Mouse (Mus musculus) embryonic facial prominence, embryonic 13.5 days (tissue): ENCODE data around the gene Heatr5b. TPM values are rescaled to one million over a fixed set of nuclear protein-coding genes. Genes with fewer than 3 reads are reported as not detected.
"Not testable (repeated sequence)": the region's sequence is repeated elsewhere in the genome, so short reads cannot be mapped to it uniquely, and the experiment has no call there.

Experiments
- ATAC-seq: fragments of 200-750 bp; cut with Nextera tagmentation; 2 replicates; pipeline ENCODE4 v1.8.0; 2017; ENCODE audit warnings: low read depth; ENCODE audit not compliant: insufficient number of reproducible peaks, insufficient read depth, low FRiP score, low TSS enrichment
- H3K27ac ChIP-seq: fragments of 300-500 bp; sonication (generic); 2 replicates; pipeline ENCODE4 v1.5.1; 2015; ENCODE audit warnings: moderate library complexity, mild to moderate bottlenecking, inconsistent platforms
- H3K27me3 ChIP-seq: fragments of 300-500 bp; sonication (generic); 2 replicates; pipeline ENCODE4 v1.6.1; 2015; ENCODE audit warnings: mild to moderate bottlenecking, inconsistent platforms
- H3K36me3 ChIP-seq: fragments of 300-500 bp; sonication (generic); 2 replicates; pipeline ENCODE4 v1.6.1; 2015; ENCODE audit warnings: mild to moderate bottlenecking, inconsistent platforms
- H3K4me1 ChIP-seq: fragments of 300-500 bp; sonication (generic); 2 replicates; pipeline ENCODE4 v1.6.1; 2015; ENCODE audit warnings: inconsistent platforms
- H3K4me2 ChIP-seq: fragments of 300-500 bp; sonication (generic); 2 replicates; pipeline ENCODE4 v1.6.1; 2015; ENCODE audit warnings: moderate library complexity, mild to moderate bottlenecking, inconsistent platforms
- H3K4me3 ChIP-seq: fragments of 300-500 bp; sonication (generic); 2 replicates; pipeline ENCODE4 v1.5.1; 2015; ENCODE audit warnings: mild to moderate bottlenecking, inconsistent platforms
- H3K9ac ChIP-seq: fragments of 300-500 bp; sonication (generic); 2 replicates; pipeline ENCODE4 v1.6.1; 2015; ENCODE audit warnings: mild to moderate bottlenecking, inconsistent platforms
- H3K9me3 ChIP-seq: fragments of 300-500 bp; sonication (generic); 2 replicates; pipeline ENCODE4 v1.6.1; 2016; ENCODE audit warnings: inconsistent platforms
- WGBS: fragments of 180-500 bp; shearing (Covaris S2); methylation state at CpG from one replicate; pipeline ENCODE4 v1.1.7; 2015; ENCODE audit warnings: mixed read lengths; 5-methylcytosine and 5-hydroxymethylcytosine counted together
- polyA plus RNA-seq: library from polyadenylated mRNA; unstranded; fragments of >200 nt; fragmentation: Nextera tagmentation; extraction: Ambion mirVana; gene quantifications from 2 replicates; pipeline ENCODE4 v1.2.1, GENCODE M21; 2015

Gene Heatr5b
- polyA plus RNA-seq, 1 experiment from 2014 or later = 16.3 TPM

- Histone ChIP-seq H3K36me3 (peaks cover 72% of the 10 kb centered on the region), H3K9ac (no peak overlapping the region), H3K9me3 (no peaks in the 10 kb centered on the region), H3K27ac (no peak overlapping the region), H3K4me1 (no peaks in the 10 kb centered on the region), H3K4me2 (no peak overlapping the region), H3K4me3 (no peak overlapping the region), H3K27me3 (no peaks in the 10 kb centered on the region)
- 92% methylated on average over 1 of the region's 1 CpGs for WGBS
- no peak for ATAC-seq
Observed at GRCm38 (mm10) chr17:78797222-78797621, 37.9 kb downstream of the Heatr5b start.

GRCm38 (mm10) chr17:78794390-78794789, 40.8 kb downstream of the Heatr5b start:
- Histone ChIP-seq H3K27me3 (no peaks in the 10 kb centered on the region), H3K4me2 (no peak overlapping the region), H3K4me1 (no peaks in the 10 kb centered on the region), H3K9me3 (no peaks in the 10 kb centered on the region), H3K4me3 (no peak overlapping the region), H3K36me3 (peaks cover 70% of the 10 kb centered on the region), H3K9ac (no peak overlapping the region), H3K27ac (no peak overlapping the region)
- ATAC-seq = no peak
- 85% methylated on average over 5 of the region's 5 CpGs for WGBS

- ATAC-seq = no peak
- H3K4me3 ChIP-seq = no peak overlapping the region
- H3K27me3 ChIP-seq = no peaks in the 10 kb centered on the region
- no peaks in the 10 kb centered on the region for H3K4me1 ChIP-seq
- H3K27ac ChIP-seq = no peak overlapping the region
- WGBS = 91% methylated on average over 3 of the region's 3 CpGs
- H3K9ac ChIP-seq = no peak overlapping the region
- no peaks in the 10 kb centered on the region for H3K9me3 ChIP-seq
- no peak overlapping the region for H3K4me2 ChIP-seq
- H3K36me3 ChIP-seq = peaks cover 62% of the 10 kb centered on the region
Observed at GRCm38 (mm10) chr17:78792122-78792521, 43.0 kb downstream of the Heatr5b start.

- no peaks in the 10 kb centered on the region for H3K9me3 ChIP-seq
- H3K4me3 ChIP-seq = no peak overlapping the region
- H3K4me2 ChIP-seq = no peak overlapping the region
- H3K9ac ChIP-seq = no peak overlapping the region
- H3K4me1 ChIP-seq = no peaks in the 10 kb centered on the region
- ATAC-seq = no peak
- no peaks in the 10 kb centered on the region for H3K27me3 ChIP-seq
- no peak overlapping the region for H3K27ac ChIP-seq
- H3K36me3 ChIP-seq = peaks cover 58% of the 10 kb centered on the region
- 91% methylated on average over 3 of the region's 3 CpGs for WGBS
Observed at GRCm38 (mm10) chr17:78791690-78792070, 43.5 kb downstream of the Heatr5b start.

DNA sequence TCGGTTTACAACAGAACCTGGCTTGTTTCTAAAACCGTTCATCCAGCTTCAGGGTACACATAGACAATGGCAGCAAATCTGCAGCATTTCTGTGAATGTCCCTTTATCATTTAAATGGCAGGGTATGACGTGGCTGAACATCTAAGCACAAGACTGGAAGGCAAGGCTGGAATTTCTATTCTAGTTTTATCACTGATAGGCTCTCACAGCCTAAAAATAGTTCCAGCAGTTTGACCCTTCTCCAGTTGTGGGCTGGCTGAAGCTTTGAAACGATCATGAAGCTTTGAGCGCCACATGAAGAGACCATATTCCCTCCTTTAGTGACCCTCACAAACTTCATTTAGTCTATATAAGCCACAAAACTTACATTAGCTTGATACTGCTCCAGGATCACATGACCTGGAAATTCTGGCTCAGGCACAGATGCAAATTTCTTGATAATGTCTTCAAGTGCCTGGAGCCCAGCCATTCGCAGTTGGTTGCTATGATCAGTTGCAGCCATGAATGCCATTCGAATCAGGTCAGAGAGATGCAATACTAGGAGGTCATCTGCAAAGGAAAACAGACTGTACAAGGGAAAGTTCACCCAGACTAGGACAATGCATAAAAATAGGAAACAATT, 44.0 kb downstream of the Heatr5b start:
- no peak for ATAC-seq
- H3K27me3 ChIP-seq = no peaks in the 10 kb centered on the region
- no peaks in the 10 kb centered on the region for H3K9me3 ChIP-seq
- no peak overlapping the region for H3K4me3 ChIP-seq
- no peak overlapping the region for H3K4me2 ChIP-seq
- H3K4me1 ChIP-seq = no peaks in the 10 kb centered on the region
- WGBS = 84% methylated on average over 7 of the region's 7 CpGs
- no peak overlapping the region for H3K9ac ChIP-seq
- no peak overlapping the region for H3K27ac ChIP-seq
- H3K36me3 ChIP-seq = peaks cover 53% of the 10 kb centered on the region

DNA sequence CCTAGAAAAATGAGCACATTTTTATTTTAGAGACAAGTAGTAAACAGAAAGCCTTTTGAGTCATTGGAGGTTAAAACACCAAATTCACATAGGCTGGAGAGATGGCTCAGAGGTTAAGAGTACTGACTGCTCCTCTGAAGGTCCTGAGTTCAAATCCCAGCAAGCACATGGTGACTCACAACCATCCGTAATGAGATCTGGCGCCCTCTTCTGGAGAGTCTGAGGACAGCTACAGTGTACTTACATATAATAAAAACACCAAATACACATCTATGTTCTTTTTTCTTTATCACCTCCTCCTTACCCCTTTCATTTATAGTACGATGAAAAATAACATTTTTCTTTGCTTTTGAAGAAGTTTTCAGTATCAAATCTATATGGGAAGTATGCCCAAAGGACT, 46.9 kb downstream of the Heatr5b start:
- not testable (repeated sequence) for H3K4me2 ChIP-seq, H3K4me1 ChIP-seq, H3K9me3 ChIP-seq, H3K4me3 ChIP-seq, H3K27ac ChIP-seq, H3K27me3 ChIP-seq, H3K9ac ChIP-seq, ATAC-seq
- WGBS = 71% methylated on average over 3 of the region's 3 CpGs
- H3K36me3 ChIP-seq = peaks cover 42% of the 10 kb centered on the region

DNA sequence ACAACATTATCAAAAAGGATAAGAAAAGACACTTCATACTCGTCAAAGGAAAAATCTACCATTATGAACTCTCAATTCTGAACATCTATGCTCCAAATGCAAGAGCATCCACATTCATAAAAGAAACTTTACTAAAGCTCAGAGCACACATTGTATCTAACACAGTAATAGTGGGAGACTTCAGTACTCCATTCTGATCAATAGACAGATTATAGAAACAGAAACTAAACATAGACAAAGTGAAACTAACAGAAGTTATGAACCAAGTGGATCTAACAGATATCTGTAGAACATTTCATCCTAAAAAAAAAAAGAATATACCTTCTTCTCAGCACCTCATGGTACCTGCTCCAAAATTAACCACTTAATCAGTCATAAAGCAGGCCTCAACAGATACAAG, 56.4 kb downstream of the Heatr5b start:
- Histone ChIP-seq H3K9ac (no peak overlapping the region), H3K4me3 (no peak overlapping the region), H3K27me3 (no peaks in the 10 kb centered on the region), H3K4me1 (no peaks in the 10 kb centered on the region), H3K36me3 (peaks cover 38% of the 10 kb centered on the region), H3K4me2 (no peak overlapping the region), H3K9me3 (no peaks in the 10 kb centered on the region), H3K27ac (no peak overlapping the region)
- 86% methylated on average over 1 of the region's 1 CpGs for WGBS
- ATAC-seq = no peak

GRCm38 (mm10) chr17:78772317-78772716, 62.8 kb downstream of the Heatr5b start:
- no peak overlapping the region for H3K4me2 ChIP-seq
- H3K4me3 ChIP-seq = no peak overlapping the region
- no peaks in the 10 kb centered on the region for H3K4me1 ChIP-seq
- no peak for ATAC-seq
- WGBS = 90% methylated on average over 2 of the region's 2 CpGs
- H3K36me3 ChIP-seq = peaks cover 51% of the 10 kb centered on the region
- no peaks in the 10 kb centered on the region for H3K9me3 ChIP-seq
- no peaks in the 10 kb centered on the region for H3K27me3 ChIP-seq
- H3K27ac ChIP-seq = no peak overlapping the region
- H3K9ac ChIP-seq = no peak overlapping the region

GRCm38 (mm10) chr17:78770932-78771331, 64.2 kb downstream of the Heatr5b start:
- Histone ChIP-seq H3K9me3 (no peaks in the 10 kb centered on the region), H3K27me3 (no peaks in the 10 kb centered on the region), H3K4me3 (no peak overlapping the region), H3K36me3 (peaks cover 57% of the 10 kb centered on the region), H3K9ac (no peak overlapping the region), H3K4me2 (no peak overlapping the region), H3K27ac (no peak overlapping the region), H3K4me1 (no peaks in the 10 kb centered on the region)
- WGBS = 63% methylated on average over 7 of the region's 7 CpGs
- ATAC-seq = no peak

DNA sequence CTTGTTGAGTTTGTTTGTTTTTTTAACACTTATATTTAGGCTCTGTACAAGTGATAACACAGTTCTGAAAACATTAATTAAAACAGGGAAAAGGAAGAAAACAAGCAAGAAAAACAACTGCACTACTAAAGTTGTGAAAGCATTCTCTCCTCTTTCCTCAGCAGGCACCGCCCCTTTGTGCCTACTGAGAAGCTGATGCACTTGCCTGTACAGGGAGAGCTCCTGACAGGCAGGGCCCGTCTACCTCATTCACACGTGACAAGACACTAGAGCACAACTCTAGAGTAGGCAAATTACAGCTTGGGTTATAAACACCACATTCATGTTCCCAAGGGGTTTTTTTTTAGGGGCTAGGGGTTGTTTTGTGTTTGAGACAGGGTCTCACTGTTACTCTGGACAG, 65.8 kb downstream of the Heatr5b start:
- no peak for ATAC-seq
- H3K36me3 ChIP-seq = peaks cover 67% of the 10 kb centered on the region
- H3K9me3 ChIP-seq = no peaks in the 10 kb centered on the region
- H3K27ac ChIP-seq = no peak overlapping the region
- no peak overlapping the region for H3K4me2 ChIP-seq
- no peaks in the 10 kb centered on the region for H3K4me1 ChIP-seq
- H3K4me3 ChIP-seq = no peak overlapping the region
- no peaks in the 10 kb centered on the region for H3K27me3 ChIP-seq
- 70% methylated on average over 3 of the region's 3 CpGs for WGBS
- H3K9ac ChIP-seq = no peak overlapping the region

DNA sequence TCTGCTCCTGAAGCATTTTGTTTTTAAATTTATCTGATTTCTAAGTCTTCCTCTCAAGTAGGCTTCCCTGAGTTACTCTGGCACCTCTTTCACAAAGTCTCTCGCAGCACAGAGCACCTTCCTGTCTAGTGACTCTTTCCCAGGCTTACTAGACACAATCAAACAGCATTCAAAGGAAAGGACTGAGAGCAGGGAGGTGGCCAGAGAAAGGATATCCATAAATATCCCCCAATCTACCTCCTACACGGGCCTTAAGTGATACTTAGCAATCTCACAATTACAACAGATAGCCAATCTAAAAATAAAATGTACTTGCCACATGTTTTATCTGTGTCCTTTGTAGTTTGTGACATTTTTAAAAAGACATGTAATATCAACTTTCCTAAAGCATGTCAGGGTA, 66.2 kb downstream of the Heatr5b start:
- no peak overlapping the region for H3K9ac ChIP-seq
- no peaks in the 10 kb centered on the region for H3K9me3 ChIP-seq
- H3K4me1 ChIP-seq = no peaks in the 10 kb centered on the region
- no peak overlapping the region for H3K4me2 ChIP-seq
- H3K4me3 ChIP-seq = no peak overlapping the region
- 83% methylated on average over 2 of the region's 2 CpGs for WGBS
- ATAC-seq = no peak
- H3K36me3 ChIP-seq = peaks cover 71% of the 10 kb centered on the region
- no peaks in the 10 kb centered on the region for H3K27me3 ChIP-seq
- no peak overlapping the region for H3K27ac ChIP-seq

DNA sequence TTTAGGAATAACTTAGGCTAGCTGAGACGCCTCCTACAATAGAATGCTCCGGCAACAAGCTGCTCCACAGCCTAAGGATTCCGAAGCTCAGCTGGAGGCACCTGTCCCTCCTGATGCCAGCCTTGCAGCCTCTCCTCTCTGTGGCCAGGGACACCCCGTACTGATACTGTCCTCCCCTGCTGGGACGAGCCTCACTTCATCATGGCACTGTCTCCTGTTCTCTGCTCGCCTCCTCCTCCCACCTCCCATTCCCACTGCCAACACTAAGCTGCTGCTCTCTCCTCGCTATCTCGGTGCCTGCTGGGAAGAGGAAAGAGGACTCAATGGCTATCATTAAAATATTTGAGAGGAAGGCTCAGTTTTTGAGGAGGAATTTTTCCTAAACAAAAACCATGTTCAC, 67.6 kb downstream of the Heatr5b start:
- no peak overlapping the region for H3K4me2 ChIP-seq
- no peak overlapping the region for H3K4me3 ChIP-seq
- peaks cover 69% of the 10 kb centered on the region for H3K36me3 ChIP-seq
- no peak for ATAC-seq
- no peaks in the 10 kb centered on the region for H3K4me1 ChIP-seq
- no peak overlapping the region for H3K27ac ChIP-seq
- no peaks in the 10 kb centered on the region for H3K9me3 ChIP-seq
- H3K9ac ChIP-seq = no peak overlapping the region
- no peaks in the 10 kb centered on the region for H3K27me3 ChIP-seq
- 83% methylated on average over 8 of the region's 8 CpGs for WGBS

- no peak overlapping the region for H3K4me3 ChIP-seq
- H3K4me2 ChIP-seq = no peak overlapping the region
- H3K4me1 ChIP-seq = no peaks in the 10 kb centered on the region
- WGBS = 84% methylated on average over 7 of the region's 7 CpGs
- H3K27ac ChIP-seq = no peak overlapping the region
- H3K9me3 ChIP-seq = no peaks in the 10 kb centered on the region
- H3K9ac ChIP-seq = no peak overlapping the region
- no peaks in the 10 kb centered on the region for H3K27me3 ChIP-seq
- H3K36me3 ChIP-seq = peaks cover 73% of the 10 kb centered on the region
- no peak for ATAC-seq
Observed at GRCm38 (mm10) chr17:78766084-78766483, 69.1 kb downstream of the Heatr5b start.
